Mouse (Mus musculus) liver, postnatal 0 days (tissue): ENCODE results near the gene Plppr3. TPM values are rescaled to one million over a fixed set of nuclear protein-coding genes. Genes with fewer than 3 reads are reported as not detected.
A peak's percentile ranks its signal among the peaks of the same experiment; 100 is the strongest.

Experiments used
- ATAC-seq: fragments of 200-750 bp; cut with Nextera tagmentation; 2 replicates; pipeline ENCODE4 v1.8.0; 2017; ENCODE audit warnings: mild to moderate bottlenecking, moderate library complexity
- DNase-seq: peaks from one replicate; pipeline ENCODE4 v3.0.0-alpha.2; 2016
- H3K27ac ChIP-seq: fragments of 300-500 bp; sonication (generic); 2 replicates; pipeline ENCODE4 v1.5.1; 2014; ENCODE audit warnings: antibody characterized with exemption, moderate library complexity, mild to moderate bottlenecking, low read depth
- H3K27me3 ChIP-seq: fragments of 300-500 bp; sonication (generic); 2 replicates; pipeline ENCODE4 v1.6.1; 2014; ENCODE audit warnings: low read length, control low read depth, mixed read lengths; ENCODE audit not compliant: insufficient read depth
- H3K36me3 ChIP-seq: fragments of 300-500 bp; sonication (generic); replicated peaks from 2 replicates; pipeline ENCODE4 v1.6.1; 2014; ENCODE audit warnings: mild to moderate bottlenecking, control low read depth, low read length, moderate library complexity, mixed read lengths; ENCODE audit not compliant: insufficient read depth
- H3K4me1 ChIP-seq: fragments of 300-500 bp; sonication (generic); 2 replicates; pipeline ENCODE4 v1.6.1; 2014; ENCODE audit warnings: antibody characterized with exemption, mild to moderate bottlenecking, control low read depth; ENCODE audit not compliant: insufficient read depth
- H3K4me2 ChIP-seq: fragments of 300-500 bp; sonication (generic); 2 replicates; pipeline ENCODE4 v1.6.1; 2014; ENCODE audit warnings: low read depth, mild to moderate bottlenecking, low read length, moderate library complexity, mixed read lengths
- H3K4me3 ChIP-seq: fragments of 300-500 bp; sonication (generic); 2 replicates; pipeline ENCODE4 v1.5.1; 2014; ENCODE audit warnings: low read depth, low read length
- H3K9ac ChIP-seq: fragments of 300-500 bp; sonication (generic); replicated peaks from 2 replicates; pipeline ENCODE4 v1.6.1; 2014; ENCODE audit warnings: mild to moderate bottlenecking, moderate library complexity
- H3K9me3 ChIP-seq: fragments of 300-500 bp; sonication (generic); 2 replicates; pipeline ENCODE4 v1.6.1; 2016; ENCODE audit warnings: mild to moderate bottlenecking, control low read depth, low read length, mixed read lengths
- CTCF ChIP-seq: sonication (generic); IDR thresholded peaks from 2 replicates; pipeline ENCODE4 v1.5.1; 2016; ENCODE audit warnings: antibody characterized with exemption, low read depth
- EP300 ChIP-seq: IDR thresholded peaks from 2 replicates; pipeline ENCODE4 v1.6.1; 2016; ENCODE audit warnings: antibody characterized with exemption, low read depth, mild to moderate bottlenecking
- WGBS: fragments of 180-500 bp; shearing (Covaris S2); extraction: QIAGEN DNeasy Blood & Tissue Kit; methylation state at CpG from one replicate; pipeline ENCODE4 v1.1.7; 2014; ENCODE audit not compliant: insufficient replicate concordance; 5-methylcytosine and 5-hydroxymethylcytosine counted together
- polyA plus RNA-seq: library from polyadenylated mRNA; unstranded; fragments of >200 nt; fragmentation: Nextera tagmentation; extraction: Ambion mirVana; gene quantifications from 2 replicates; pipeline ENCODE4 v1.2.1, GENCODE M21; 2015

Plppr3 gene
- polyA plus RNA-seq, 1 experiment from 2014 or later, result 4.9 TPM

DNA sequence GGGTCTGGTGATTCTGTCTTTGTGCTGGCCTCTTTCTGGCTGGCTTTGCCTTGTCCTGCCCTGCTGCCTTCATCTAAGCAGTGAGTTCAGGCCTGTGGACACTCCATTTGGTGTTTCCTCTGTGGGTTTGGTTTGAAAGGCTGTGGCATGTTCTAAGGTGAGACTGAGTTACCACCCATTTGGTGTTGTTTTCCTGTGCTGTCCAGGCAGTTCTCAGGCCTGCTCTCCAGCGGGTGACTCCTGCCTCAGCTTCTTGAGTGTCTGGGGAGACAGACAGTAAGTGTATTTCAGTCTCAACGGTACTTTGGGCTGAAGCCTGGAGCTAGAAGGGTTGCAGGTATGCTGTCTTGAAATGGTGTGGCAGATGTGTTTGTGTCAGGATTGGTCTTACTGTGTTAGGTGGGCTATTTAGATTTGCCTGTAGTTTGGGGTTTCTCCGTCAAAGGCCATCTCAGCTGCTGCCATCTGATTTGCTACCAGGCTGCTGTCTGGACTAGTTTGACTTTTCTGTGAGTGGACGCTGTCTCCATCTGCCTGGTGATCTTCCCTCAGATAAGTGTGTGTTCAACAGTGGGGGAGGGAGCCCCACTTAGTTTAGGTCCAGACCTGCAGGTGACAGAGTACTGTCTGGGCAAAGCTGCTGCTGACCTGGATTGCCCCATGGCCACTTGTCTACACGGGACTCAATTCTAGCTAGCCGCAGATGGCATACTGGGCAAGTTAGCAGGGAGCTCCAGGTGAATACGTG, 17.6 kb downstream of the Plppr3 start:
- no peak for ATAC-seq
- no peaks in the 10 kb centered on the region for H3K9me3 ChIP-seq
- H3K4me1 ChIP-seq, result peaks cover 46% of the 10 kb centered on the region
- H3K27ac ChIP-seq, result peak overlapping the region; percentile 18; the same call in 1 of the 2 replicates
- H3K4me2 ChIP-seq, result peak overlapping the region; percentile 88
- TF ChIP-seq EP300 (no peak), CTCF (no peak)
- 11% methylated on average over 7 of the region's 7 CpGs for WGBS
- no peaks in the 10 kb centered on the region for H3K27me3 ChIP-seq
- H3K9ac ChIP-seq, result peak overlapping the region; percentile 98
- H3K36me3 ChIP-seq, result peaks cover 52% of the 10 kb centered on the region
- DNase-seq, result no peak
- peak overlapping the region; percentile 81 for H3K4me3 ChIP-seq

DNA sequence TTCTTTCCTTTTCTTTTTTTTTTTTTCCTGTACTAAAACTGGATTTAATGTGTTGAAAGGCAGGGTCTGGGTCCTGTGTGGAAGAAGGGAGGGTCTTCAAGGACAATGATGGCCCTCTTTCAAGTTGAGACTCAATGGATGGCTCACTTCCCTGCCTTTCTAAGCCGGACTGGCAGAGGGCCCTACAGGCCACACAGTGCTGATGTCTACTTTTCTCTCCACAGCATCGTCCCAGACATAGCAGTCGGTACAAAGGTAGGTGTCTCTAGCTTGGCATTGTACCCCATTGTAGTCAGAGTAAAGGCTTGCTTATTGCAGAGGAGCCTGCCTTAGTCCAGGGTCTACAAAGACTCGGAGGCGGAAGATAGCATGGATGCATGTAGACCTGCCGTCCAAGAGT, 18.2 kb downstream of the Plppr3 start:
- peaks cover 46% of the 10 kb centered on the region for H3K36me3 ChIP-seq
- H3K9ac ChIP-seq, result peak overlapping the region; percentile 98
- 13% methylated on average over 6 of the region's 6 CpGs for whole genome bisulfite sequencing
- peak overlapping the region; percentile 81 for H3K4me3 ChIP-seq
- no peak for DNase-seq
- peak overlapping the region; percentile 88 for H3K4me2 ChIP-seq
- TF ChIP-seq CTCF, result no peak
- TF ChIP-seq EP300, result no peak
- peaks cover 51% of the 10 kb centered on the region for H3K4me1 ChIP-seq
- ATAC-seq, result no peak
- no peaks in the 10 kb centered on the region for H3K27me3 ChIP-seq
- peak overlapping the region; percentile 31; the same call in 1 of the 2 replicates for H3K27ac ChIP-seq
- H3K9me3 ChIP-seq, result no peaks in the 10 kb centered on the region

DNA sequence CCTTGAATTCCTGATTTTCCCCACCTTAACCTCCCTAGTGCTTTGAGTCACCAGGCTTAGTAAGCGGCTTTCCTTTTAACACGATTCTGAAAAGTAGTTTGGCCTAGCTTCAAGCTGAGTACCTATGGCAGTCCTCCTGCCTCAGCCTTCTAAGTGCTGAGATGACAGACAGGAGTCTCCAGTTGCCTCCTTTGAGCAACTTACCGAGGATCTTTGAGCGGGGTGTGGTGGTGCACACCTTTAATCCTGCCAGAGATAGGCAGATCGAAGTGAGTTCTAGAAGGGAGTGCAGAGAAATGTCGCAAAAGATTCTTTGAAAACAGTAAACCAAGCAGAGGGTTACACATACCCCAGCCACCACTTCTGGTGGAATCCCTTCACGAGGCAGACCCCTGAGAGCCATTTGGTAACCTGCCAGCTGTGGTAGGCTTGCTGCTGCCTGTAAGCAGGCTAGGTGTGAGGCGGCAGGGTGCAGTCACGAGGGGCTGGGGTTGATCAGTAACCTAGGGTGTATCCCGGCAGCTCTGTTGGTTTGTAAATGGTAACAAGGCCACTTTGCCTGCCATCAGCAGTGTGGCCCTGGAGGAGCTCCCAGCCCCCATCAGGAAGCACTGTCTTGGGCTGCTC, 18.8 kb downstream of the Plppr3 start:
- peak overlapping the region; percentile 81 for H3K4me3 ChIP-seq
- H3K9me3 ChIP-seq, result no peaks in the 10 kb centered on the region
- H3K36me3 ChIP-seq, result peaks cover 40% of the 10 kb centered on the region
- no peaks in the 10 kb centered on the region for H3K27me3 ChIP-seq
- TF ChIP-seq EP300 (no peak), CTCF (no peak)
- peaks cover 51% of the 10 kb centered on the region for H3K4me1 ChIP-seq
- H3K4me2 ChIP-seq, result peak overlapping the region; percentile 88
- DNase-seq (peak; percentile 74), ATAC-seq (no peak)
- WGBS, result 1% methylated on average over 10 of the region's 10 CpGs
- peak overlapping the region; percentile 100 for H3K27ac ChIP-seq
- peak overlapping the region; percentile 98 for H3K9ac ChIP-seq

DNA sequence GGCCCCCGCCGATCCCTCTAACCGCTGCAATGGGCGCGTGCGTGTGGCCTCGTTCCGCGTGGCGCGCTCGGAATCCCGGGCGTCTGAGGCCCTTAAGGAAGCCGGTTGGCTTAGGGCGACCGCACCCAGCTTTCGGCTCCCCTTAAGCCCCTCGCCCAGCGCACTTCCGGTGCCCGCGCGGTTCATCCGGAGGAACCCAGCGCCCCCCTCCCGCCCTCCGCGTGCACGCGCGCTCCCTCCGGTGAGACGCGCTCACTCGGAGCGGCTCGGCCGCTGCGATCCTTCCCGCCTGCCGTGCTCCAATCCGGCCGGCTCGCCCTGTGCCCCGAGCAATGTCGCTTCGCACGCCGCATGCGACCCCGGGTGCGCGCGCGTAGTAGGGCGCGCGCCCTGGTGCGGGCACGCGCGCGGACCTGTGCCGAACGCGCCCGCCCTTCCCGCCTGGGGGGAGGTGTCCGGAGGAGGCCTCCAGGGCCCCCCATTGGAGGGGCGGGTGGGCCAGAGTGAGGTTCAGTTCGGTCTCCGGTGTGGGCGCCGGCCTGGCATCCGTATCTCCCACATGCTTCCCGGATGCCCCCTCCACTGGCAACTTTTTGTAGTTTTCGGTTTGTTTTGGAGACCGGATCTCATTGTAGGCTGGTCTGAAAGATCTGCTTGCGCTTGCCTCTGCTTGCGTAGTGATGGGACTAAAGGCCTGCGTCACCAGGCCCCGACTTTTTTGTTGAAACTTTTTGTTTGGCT, 19.5 kb downstream of the Plppr3 start:
- peaks cover 51% of the 10 kb centered on the region for H3K4me1 ChIP-seq
- WGBS, result 1% methylated on average over 64 of the region's 83 CpGs

DNA sequence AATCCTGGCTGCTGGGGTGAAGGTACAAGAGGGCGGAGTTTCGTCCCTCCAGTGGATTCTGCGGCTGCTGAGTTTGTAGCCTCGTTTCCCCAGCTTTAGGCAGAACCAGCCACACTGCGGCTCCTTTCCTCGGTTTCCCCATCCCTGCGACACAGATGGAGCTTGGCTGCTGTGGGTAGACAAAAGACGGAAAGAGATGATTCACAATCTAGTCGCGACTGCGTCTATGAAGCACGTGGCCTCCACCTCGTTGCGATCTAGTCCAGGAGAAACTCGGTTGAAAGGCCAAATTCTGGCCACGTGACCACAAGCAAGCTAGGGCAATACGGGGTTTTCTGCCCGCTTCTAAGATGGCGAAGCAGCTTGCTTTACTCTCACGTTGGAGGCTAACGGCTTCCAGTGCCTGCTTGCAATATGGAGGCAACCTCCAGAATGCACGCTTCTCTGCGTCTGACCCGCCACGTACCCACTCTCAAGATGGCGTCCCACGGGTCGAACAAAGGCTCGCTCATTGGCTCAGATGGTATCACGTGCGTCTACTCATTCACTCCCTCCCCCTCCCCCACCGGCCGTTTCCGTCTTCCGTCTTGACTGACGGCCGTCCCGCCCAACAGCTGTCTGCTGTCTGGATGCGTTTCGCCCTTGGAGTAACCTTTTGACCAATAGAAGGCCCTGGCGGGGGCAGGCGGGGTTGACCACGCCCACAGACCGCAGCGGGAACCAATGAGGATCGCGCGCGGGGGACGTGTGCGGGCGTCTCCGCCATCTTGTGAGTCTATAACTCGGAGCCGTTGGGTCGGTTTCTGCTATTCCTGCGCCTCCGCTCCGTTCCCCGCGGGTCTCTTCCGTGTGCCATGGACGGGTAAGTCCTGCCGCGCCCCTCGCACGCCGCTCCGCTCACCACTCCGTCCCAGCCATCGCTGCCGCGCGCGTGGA, 20.3 kb downstream of the Plppr3 start, which contains the start of gene Ptbp1:
Gene Ptbp1, plus strand, starts transcription at position 568 of the 936 bp plus-strand sequence.
- DNase-seq (peak; percentile 100), ATAC-seq (peak; percentile 89)
- Histone ChIP-seq H3K9me3 (no peaks in the 10 kb centered on the region), H3K4me3 (peak within 1 kb of the TSS; percentile 81), H3K27ac (peak within 1 kb of the TSS; percentile 100), H3K4me1 (peaks cover 51% of the 10 kb centered on the region), H3K27me3 (no peaks in the 10 kb centered on the region), H3K4me2 (peak within 1 kb of the TSS; percentile 98), H3K36me3 (peaks cover 25% of the 10 kb centered on the region), H3K9ac (peak within 1 kb of the TSS; percentile 98)
- TF ChIP-seq CTCF (no peak), EP300 (peak; percentile 17; the same call in 1 of the 2 replicates)
- WGBS, result under 1% methylated on average over 75 of the region's 75 CpGs

More for the DNA sequence above, 19.5 kb downstream of the Plppr3 start:
- Histone ChIP-seq H3K9ac (peak overlapping the region; percentile 98), H3K36me3 (peaks cover 33% of the 10 kb centered on the region), H3K27ac (peak overlapping the region; percentile 100), H3K4me3 (peak overlapping the region; percentile 81), H3K27me3 (no peaks in the 10 kb centered on the region), H3K9me3 (no peaks in the 10 kb centered on the region), H3K4me2 (peak overlapping the region; percentile 88)
- TF ChIP-seq EP300 (no peak), CTCF (no peak)
- peak; percentile 79 for DNase-seq
- peak; percentile 18 for ATAC-seq
